Mouse (Mus musculus) kidney, adult 9 months (tissue): ENCODE measurements at regions not wholly inside any gene's neighbourhood (a gene's known extent, or its start where the extent isn't known, plus 50 kb on each side); places are given as distances from the start of the nearest gene placed in this dataset.

ENCODE experiments used
- DNase-seq: peaks from one replicate; pipeline ENCODE4 v3.0.0; 2022

GRCm38 (mm10) chr14:46514262-46514932 lies 123.9 kb upstream of the Bmp4 start:
- DNase-seq: no peak

GRCm38 (mm10) chr14:46512118-46512517 lies 121.6 kb upstream of the Bmp4 start:
- peak; percentile 12 for DNase-seq

DNA sequence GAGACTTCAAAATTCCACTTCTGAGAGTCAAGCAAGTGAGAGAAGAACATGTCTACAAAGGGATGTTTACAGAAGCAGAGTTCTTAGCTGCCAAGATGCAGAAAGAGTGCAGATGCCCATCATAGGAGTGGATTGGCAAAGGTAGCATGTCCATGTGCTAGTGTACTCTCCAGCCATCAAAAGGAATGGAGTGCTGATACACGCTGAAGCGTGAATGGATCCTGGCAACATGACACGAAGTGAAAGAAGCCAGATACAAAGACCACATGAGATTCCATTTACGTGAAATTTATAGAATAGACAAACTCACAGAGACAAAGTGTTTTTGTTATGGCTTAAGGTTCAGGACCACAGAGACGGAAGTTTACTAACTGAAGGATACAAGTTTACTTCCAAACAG lies 118.4 kb upstream of the Bmp4 start:
- no peak for DNase-seq

DNA sequence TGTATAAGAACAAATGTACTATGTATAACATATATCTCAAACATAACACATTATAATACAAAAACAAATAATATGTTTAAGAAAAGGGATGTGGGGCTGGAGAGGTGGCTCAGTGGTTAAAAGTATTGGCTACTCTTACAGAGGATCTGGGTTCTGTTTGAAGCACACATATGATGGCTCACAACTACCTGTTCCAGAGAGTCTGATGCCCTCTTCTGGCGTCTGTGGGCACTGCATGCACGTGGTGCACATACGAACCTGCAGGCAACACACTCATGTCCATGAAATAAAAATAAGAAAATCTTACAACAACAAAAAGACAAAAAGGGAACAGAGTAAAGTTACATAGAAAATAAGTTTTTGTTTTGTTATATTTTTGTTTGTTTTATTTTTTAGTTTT lies 114.8 kb upstream of the Bmp4 start:
- no peak for DNase-seq

GRCm38 (mm10) chr14:46491601-46492000 lies 101.1 kb upstream of the Bmp4 start:
- no peak for DNase-seq

GRCm38 (mm10) chr14:46491182-46491581 lies 100.7 kb upstream of the Bmp4 start:
- DNase-seq: no peak

- peak; percentile 62 for DNase-seq
These were observed 97.1 kb upstream of the Bmp4 start for GRCm38 (mm10) chr14:46487551-46487950.

GRCm38 (mm10) chr14:46480396-46480795 lies 89.9 kb upstream of the Bmp4 start:
- DNase-seq: no peak

- no peak for DNase-seq
These were observed 85.5 kb upstream of the Bmp4 start for GRCm38 (mm10) chr14:46475945-46476344.

GRCm38 (mm10) chr14:46462967-46463366 lies 72.5 kb upstream of the Bmp4 start:
- no peak for DNase-seq

- no peak for DNase-seq
These were observed 71.5 kb upstream of the Bmp4 start for GRCm38 (mm10) chr14:46461960-46462359.

GRCm38 (mm10) chr14:46454500-46454899 lies 64.0 kb upstream of the Bmp4 start:
- DNase-seq: no peak

DNA sequence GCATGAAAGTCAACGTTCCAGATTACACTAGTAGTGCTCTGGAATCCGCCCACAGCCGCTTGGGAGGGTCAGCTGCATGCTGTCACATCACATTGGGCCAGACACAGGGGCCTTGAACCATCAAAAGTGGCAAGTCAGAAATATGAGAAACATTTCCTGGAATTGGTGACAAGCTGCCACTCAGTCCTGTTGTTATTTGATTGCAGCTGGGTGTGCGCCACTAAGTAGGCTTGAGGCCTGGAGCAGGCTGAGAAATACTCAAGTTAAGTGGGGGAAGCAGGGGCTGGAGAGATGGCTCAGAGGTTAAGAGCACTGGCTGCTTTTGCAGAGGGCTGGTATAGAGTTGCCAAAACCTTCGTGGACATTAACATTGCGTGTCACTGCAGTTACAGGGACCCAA lies 51.2 kb upstream of the Bmp4 start:
- no peak for DNase-seq
